In the genomic region with DNA sequence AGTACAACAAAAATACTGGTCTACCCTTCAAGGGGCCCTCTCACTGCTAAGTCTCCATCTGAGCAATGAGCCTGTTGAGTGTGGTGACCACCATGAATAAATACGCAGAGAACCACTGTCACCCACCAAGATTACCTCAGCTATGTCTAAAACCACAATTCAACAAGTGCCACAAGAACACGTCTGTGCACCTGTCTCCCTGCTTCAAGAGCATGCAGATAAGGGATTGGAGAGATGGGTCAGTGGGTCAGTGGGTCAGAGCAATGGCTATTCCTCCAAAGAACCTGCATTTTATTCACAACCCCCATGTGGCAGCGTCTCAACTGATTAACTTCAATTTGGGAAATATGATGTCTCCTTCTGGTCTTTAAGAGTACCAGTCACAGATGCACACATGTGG, we compare ENCODE assay signal across 29 mouse cellular contexts. TPM values are rescaled to one million over a fixed set of nuclear protein-coding genes. Genes with fewer than 3 reads are reported as not detected.
DNase-seq lines count a peak whose midpoint lies in the region; ATAC-seq and TF ChIP-seq lines count a peak whose summit lies in the region.
"Had no signal": no experiment of that assay in that cellular context is flagged by ENCODE, and none has a peak within 500 bp of the region (broad histone marks: within the 10 kb centered on the region; RNA-seq: fewer than 3 reads in every experiment).

No protein-coding gene starts in this region.

- in situ Hi-C loops in CH12.LX (cut with MboI; ENCODE audit: low pct_ligation_motif_present, low pct_unique_long_range_greater_than_20kb, low sequenced_read_pairs): no loop called here

- H3K9ac ChIP-seq in CH12.LX (ENCODE audit: insufficient read depth, low read depth): no peak overlapping the region
- H3K9ac ChIP-seq: embryonic facial prominence, embryonic 13.5 days; forebrain, embryonic 12.5 days; forebrain, embryonic 15.5 days; heart, embryonic 12.5 days; heart, embryonic 15.5 days; hindbrain, embryonic 13.5 days had no signal

- no peak for DNase-seq in CH12.LX (ENCODE audit: extremely low read depth)
- no peak for DNase-seq in layer of hippocampus, postnatal 36 days
- DNase-seq in layer of hippocampus, adult 8-10 months (ENCODE audit: low spot score in 2 of 2): no peak
- DNase-seq: adrenal gland, adult 2 months; adrenal gland, postnatal 14 days; B cell, adult 2 months; cerebellum, adult 11-12 months; cerebellum, adult 8-10 months; cerebellum, postnatal 10 days; cerebellum, postnatal 36 days; embryo, embryonic 11 days; gastrocnemius, postnatal 10 days; gastrocnemius, postnatal 36 days; heart, postnatal 10 days; heart, postnatal 36 days had no signal

- no peak for TF ChIP-seq CTCF in CH12.LX (conservative IDR thresholded peaks at IDR 0.05 in 1 of 2, IDR thresholded peaks at IDR 0.05 in 1 of 2; ENCODE audit: low read depth in 2 of 2, low read length in 2 of 2)

- peaks cover 98% of the 10 kb centered on the region for H3K79me2 ChIP-seq in CH12.LX (replicated peaks; ENCODE audit: control insufficient read depth, extremely low read depth, insufficient read depth, poor library complexity, severe bottlenecking)

- H3K27me3 ChIP-seq in megakaryocyte, embryonic 14.5 days (replicated peaks): no peaks in the 10 kb centered on the region
- H3K27me3 ChIP-seq in CH12.LX (replicated peaks): no peaks in the 10 kb centered on the region
- H3K27me3 ChIP-seq: embryonic facial prominence, embryonic 13.5 days; forebrain, embryonic 12.5 days; forebrain, embryonic 15.5 days; heart, embryonic 12.5 days; heart, embryonic 15.5 days; hindbrain, embryonic 13.5 days had no signal

- no peak overlapping the region; the same call in 1 of the 2 replicates for H3K4me2 ChIP-seq in CH12.LX (ENCODE audit: insufficient read depth, low read depth, poor library complexity, severe bottlenecking)
- H3K4me2 ChIP-seq: embryonic facial prominence, embryonic 13.5 days; forebrain, embryonic 12.5 days; forebrain, embryonic 15.5 days; heart, embryonic 12.5 days; heart, embryonic 15.5 days; hindbrain, embryonic 13.5 days had no signal

- H3K27ac ChIP-seq in CH12.LX (ENCODE audit: insufficient read depth, low read depth): peak overlapping the region; percentile 17
- H3K27ac ChIP-seq: embryonic facial prominence, embryonic 10.5 days; embryonic facial prominence, embryonic 13.5 days; forebrain, embryonic 12.5 days; forebrain, embryonic 15.5 days; hindbrain, embryonic 10.5 days; hindbrain, embryonic 13.5 days had no signal

- dilution Hi-C loops in CH12.LX (cut with MboI; ENCODE audit: extremely low pct_ligation_motif_present, extremely low pct_unique_long_range_greater_than_20kb, low sequenced_read_pairs): no loop called here

- no peak for TF ChIP-seq EP300 in CH12.LX (IDR thresholded peaks at IDR 0.05; ENCODE audit: low read length)

- TF ChIP-seq RAD21 in CH12.LX (IDR thresholded peaks at IDR 0.05; ENCODE audit: low read depth, low read length): no peak

- H3K36me3 ChIP-seq in megakaryocyte, embryonic 14.5 days (replicated peaks; ENCODE audit: low read length): peaks cover 65% of the 10 kb centered on the region
- peaks cover 24 to 71% of the 10 kb centered on the region in 2 experiments for H3K36me3 ChIP-seq in CH12.LX (replicated peaks in 1 of 2; ENCODE audit: control insufficient read depth in 1 of 2, insufficient read depth in 1 of 2, low read length in 1 of 2)
- H3K36me3 ChIP-seq: forebrain, embryonic 15.5 days had no signal

- ATAC-seq in megakaryocyte, adult 5-6 weeks (ENCODE audit: poor library complexity, severe bottlenecking): no peak
- ATAC-seq in inflammation-experienced regulatory T-cells, adult 6 months: peak; percentile 9
- ATAC-seq: forebrain, embryonic 15.5 days; hindbrain, embryonic 16.5 days; intestine, embryonic 16.5 days had no signal

- H3K9me3 ChIP-seq in megakaryocyte, embryonic 14.5 days: no peaks in the 10 kb centered on the region
- H3K9me3 ChIP-seq in CH12.LX (replicated peaks; ENCODE audit: low read length): no peaks in the 10 kb centered on the region
- H3K9me3 ChIP-seq: embryonic facial prominence, embryonic 10.5 days; embryonic facial prominence, embryonic 13.5 days; forebrain, embryonic 12.5 days; forebrain, embryonic 15.5 days; heart, embryonic 12.5 days; heart, embryonic 15.5 days; hindbrain, embryonic 10.5 days; hindbrain, embryonic 13.5 days had no signal

- peaks cover 67% of the 10 kb centered on the region for H3K4me1 ChIP-seq in megakaryocyte, embryonic 14.5 days
- H3K4me1 ChIP-seq in CH12.LX (ENCODE audit: control insufficient read depth in 1 of 2, insufficient read depth in 2 of 2): peaks cover 21 to 58% of the 10 kb centered on the region in 2 experiments

- peak overlapping the region; percentile 70 for H3K4me3 ChIP-seq in megakaryocyte, embryonic 14.5 days (replicated peaks)
- no peak overlapping the region for H3K4me3 ChIP-seq in CH12.LX (replicated peaks in 1 of 3; ENCODE audit: low read depth in 2 of 3, low read length in 2 of 3, poor library complexity in 1 of 3)
- H3K4me3 ChIP-seq: embryonic facial prominence, embryonic 10.5 days; embryonic facial prominence, embryonic 13.5 days; erythroblast, embryonic 14.5 days; forebrain, embryonic 12.5 days; forebrain, embryonic 15.5 days; heart, embryonic 12.5 days; heart, embryonic 15.5 days; hindbrain, embryonic 10.5 days; hindbrain, embryonic 13.5 days had no signal

- TF ChIP-seq POLR2A in CH12.LX (IDR thresholded peaks at IDR 0.05; ENCODE audit: low read depth, low read length): no peak

TF ChIP-seq in CH12.LX, 34 proteins besides CTCF, POLR2A, EP300 and RAD21:
- TF ChIP-seq CHD2 (IDR thresholded peaks at IDR 0.05; ENCODE audit: low read length) (no peak), JUND (conservative IDR thresholded peaks at IDR 0.05; ENCODE audit: low read depth, low read length) (no peak), MAFK (IDR thresholded peaks at IDR 0.05; ENCODE audit: insufficient replicate concordance, low read length) (no peak), SMC3 (IDR thresholded peaks at IDR 0.05; ENCODE audit: low read depth, low read length) (no peak), MEF2A (IDR thresholded peaks at IDR 0.05; ENCODE audit: borderline replicate concordance, low read depth, low read length) (no peak), KAT2A (IDR thresholded peaks at IDR 0.05; ENCODE audit: insufficient replicate concordance, low read length) (no peak), TBP (conservative IDR thresholded peaks at IDR 0.05; ENCODE audit: low read depth, low read length) (no peak), NRF1 (IDR thresholded peaks at IDR 0.05; ENCODE audit: low read depth, low read length) (no peak), MAX (IDR thresholded peaks at IDR 0.05; ENCODE audit: low read length) (no peak), ETS1 (conservative IDR thresholded peaks at IDR 0.05; ENCODE audit: low read depth, low read length) (no peak), NELFE (IDR thresholded peaks at IDR 0.05; ENCODE audit: low read depth, low read length) (no peak), BHLHE40 (IDR thresholded peaks at IDR 0.05; ENCODE audit: low read depth, low read length) (no peak)

RNA-seq across cellular contexts. Expression of gene Cnot1, which starts 6.9 kb away (rescaled TPM):
- 1.4 and 2.1 TPM in 2 replicates for polyA plus RNA-seq in megakaryocyte, embryonic 14.5 days (2012; ENCODE audit: insufficient read depth, low replicate concordance)
- total RNA-seq in megakaryocyte, adult 5-6 weeks (2015): 174 and 179 TPM in 2 replicates
- total RNA-seq in megakaryocyte, adult 5-6 weeks (2017): 107 and 144 TPM in 2 replicates
- 130 and 142 TPM in 2 replicates for total RNA-seq in CH12.LX (2012; rRNA removed)
- 136 and 146 TPM in 2 replicates for total RNA-seq in CH12.LX (2014; rRNA removed)
- polyA plus RNA-seq in CH12.LX (2012; ENCODE audit: insufficient read length, low read depth): 164 and 182 TPM in 2 replicates
- polyA plus RNA-seq in inflammation-experienced regulatory T-cells, adult 6 months (2017; shearing (Covaris generic)): 10 to 100 TPM; 88.9 to 95.1 (median 94.7) TPM
- 100 to 1,000 TPM; 125 to 150 TPM for total RNA-seq in layer of hippocampus, postnatal 36 days (2021)
- total RNA-seq in layer of hippocampus, adult 8-10 months (2022): 100 to 1,000 TPM; 116 to 162 (median 145) TPM

RNA-seq across cellular contexts. Expression of gene Sap18b, which starts 24.8 kb away (rescaled TPM):
- 13.8 and 55.0 TPM in 2 replicates for polyA plus RNA-seq in megakaryocyte, embryonic 14.5 days (2012; ENCODE audit: insufficient read depth, low replicate concordance)
- 89.7 and 139 TPM in 2 replicates for total RNA-seq in megakaryocyte, adult 5-6 weeks (2015)
- total RNA-seq in megakaryocyte, adult 5-6 weeks (2017): 222 and 239 TPM in 2 replicates
- total RNA-seq in CH12.LX (2012; rRNA removed): 138 and 141 TPM in 2 replicates
- total RNA-seq in CH12.LX (2014; rRNA removed): 259 and 305 TPM in 2 replicates
- polyA plus RNA-seq in CH12.LX (2012; ENCODE audit: insufficient read length, low read depth): 355 and 403 TPM in 2 replicates
- polyA plus RNA-seq in inflammation-experienced regulatory T-cells, adult 6 months (2017; shearing (Covaris generic)): 100 to 1,000 TPM; 257 to 291 (median 281) TPM
- total RNA-seq in layer of hippocampus, postnatal 36 days (2021): 100 to 1,000 TPM; 129 to 132 TPM
- 100 to 1,000 TPM in 2 of 4 experiments, 10 to 100 TPM in 2; 63.0 to 115 (median 93.6) TPM for total RNA-seq in layer of hippocampus, adult 8-10 months (2022)

RNA-seq across cellular contexts. Expression of gene Slc38a7, which starts 53.0 kb away (rescaled TPM):
- 3.6 and 9.6 TPM in 2 replicates for polyA plus RNA-seq in megakaryocyte, embryonic 14.5 days (2012; ENCODE audit: insufficient read depth, low replicate concordance)
- total RNA-seq in megakaryocyte, adult 5-6 weeks (2015): 8.0 and 10.0 TPM in 2 replicates
- 9.1 and 11.7 TPM in 2 replicates for total RNA-seq in megakaryocyte, adult 5-6 weeks (2017)
- total RNA-seq in CH12.LX (2012; rRNA removed) (20.3 and 33.2 TPM in 2 replicates), CH12.LX (2014; rRNA removed) (12.0 and 13.9 TPM in 2 replicates)
- polyA plus RNA-seq in CH12.LX (2012; ENCODE audit: insufficient read length, low read depth): 28.1 and 31.0 TPM in 2 replicates
- 1 to 10 TPM; 4.1 to 9.2 (median 6.9) TPM for polyA plus RNA-seq in inflammation-experienced regulatory T-cells, adult 6 months (2017; shearing (Covaris generic))
- total RNA-seq in layer of hippocampus, postnatal 36 days (2021): 10 to 100 TPM; 30.7 to 31.4 TPM
- total RNA-seq in layer of hippocampus, adult 8-10 months (2022): 10 to 100 TPM; 29.0 to 32.8 (median 29.8) TPM
